Mouse (Mus musculus) retina, postnatal 7 days (tissue): ENCODE results near the gene Abhd17c.

Experiments used
- DNase-seq: peaks from one replicate; pipeline ENCODE4 v3.0.0-alpha.2; 2012; ENCODE audit warnings: low read depth, low spot score

Gene Abhd17c

GRCm38 (mm10) chr7:84119216-84120105 is 32.2 kb downstream of the Abhd17c start:
- DNase-seq = no peak

GRCm38 (mm10) chr7:84117543-84118122 is 34.1 kb downstream of the Abhd17c start:
- DNase-seq = no peak

- DNase-seq = no peak
Observed at GRCm38 (mm10) chr7:84116621-84117542, 34.8 kb downstream of the Abhd17c start.

- DNase-seq = no peak
Observed at GRCm38 (mm10) chr7:84115385-84115784, 36.3 kb downstream of the Abhd17c start.

GRCm38 (mm10) chr7:84114775-84115174 is 36.9 kb downstream of the Abhd17c start:
- DNase-seq = no peak

GRCm38 (mm10) chr7:84113035-84113390 is 38.7 kb downstream of the Abhd17c start:
- DNase-seq = no peak

- DNase-seq = no peak
Observed at GRCm38 (mm10) chr7:84112351-84113034, 39.2 kb downstream of the Abhd17c start.

- no peak for DNase-seq
Observed at GRCm38 (mm10) chr7:84111716-84112350, 39.9 kb downstream of the Abhd17c start.

- DNase-seq = no peak
Observed at GRCm38 (mm10) chr7:84106942-84107341, 44.8 kb downstream of the Abhd17c start.

- DNase-seq = no peak
Observed at GRCm38 (mm10) chr7:84102589-84102988, 49.1 kb downstream of the Abhd17c start.

- DNase-seq = no peak
Observed at GRCm38 (mm10) chr7:84100672-84101071, 51.0 kb downstream of the Abhd17c start.

- DNase-seq = no peak
Observed at GRCm38 (mm10) chr7:84098098-84098497, 53.6 kb downstream of the Abhd17c start.

GRCm38 (mm10) chr7:84096501-84096900 is 55.2 kb downstream of the Abhd17c start:
- DNase-seq = no peak

GRCm38 (mm10) chr7:84090793-84091192 is 60.9 kb downstream of the Abhd17c start:
- no peak for DNase-seq

- no peak for DNase-seq
Observed at GRCm38 (mm10) chr7:84089777-84090176, 61.9 kb downstream of the Abhd17c start.

GRCm38 (mm10) chr7:84088971-84089370 is 62.7 kb downstream of the Abhd17c start:
- DNase-seq = peak; percentile 30

- DNase-seq = no peak
Observed at GRCm38 (mm10) chr7:84088191-84088590, 63.5 kb downstream of the Abhd17c start.

GRCm38 (mm10) chr7:84086039-84086829 is 65.5 kb downstream of the Abhd17c start, which contains the start of gene Cemip:
TSS of gene Cemip (minus strand) at chr7:84086502.
- peak; percentile 72 for DNase-seq

GRCm38 (mm10) chr7:84085049-84085945 is 66.4 kb downstream of the Abhd17c start:
- no peak for DNase-seq
